Mouse (Mus musculus) C3H10T1/2 (cell line): ENCODE data around the gene Pkib. TPM values are rescaled to one million over a fixed set of nuclear protein-coding genes. Genes with fewer than 3 reads are reported as not detected.

ENCODE experiments used
- polyA plus RNA-seq, 2 experiments: library from polyadenylated mRNA; unstranded; fragments of >200 nt; fragmentation: generic; extraction: Trizol; gene quantifications; one replicate each; pipeline ENCODE4 v1.2.1; 2012; ENCODE audit warnings: missing spikeins in 2 of 2

The Pkib gene
- polyA plus RNA-seq = not detected

GRCm38 (mm10) chr10:57631896-57632867 is at the start of gene Pkib:
Gene Pkib, plus strand, starts transcription at chr10:57631981.

GRCm38 (mm10) chr10:57784876-57785150 is 153.0 kb downstream of the Pkib start, which contains the start of gene Fabp7:
Gene Fabp7, plus strand, starts transcription at chr10:57784881.

Other genes with a start within 250 kb of the Pkib start
- gene Hsf2, start 145.6 kb upstream of the Pkib start, polyA plus RNA-seq = 1 to 10 TPM in 1 of 2 experiments, under 1 TPM in 1; 0.69 to 6.0 TPM
- gene Serinc1, start 99.5 kb upstream of the Pkib start, polyA plus RNA-seq = 10 to 100 TPM in 1 of 2 experiments, 1 to 10 TPM in 1; 3.4 to 47.3 TPM
- gene Fabp7, start 152.9 kb downstream of the Pkib start, polyA plus RNA-seq = not detected
- gene Smpdl3a, start 162.4 kb downstream of the Pkib start, polyA plus RNA-seq = under 1 TPM; 0.01 to 0.66 TPM